Mouse (Mus musculus) midbrain, embryonic 14.5 days (tissue): ENCODE results near the gene Mrpl49. TPM values are rescaled to one million over a fixed set of nuclear protein-coding genes. Genes with fewer than 3 reads are reported as not detected.
A peak's percentile ranks its signal among the peaks of the same experiment; 100 is the strongest.

ENCODE experiments used
- microRNA-seq: library from miRNA; unstranded; fragments of <30 nt; microRNA quantifications from one replicate; pipeline ENCODE4, GENCODE M21; 2016
- polyA plus RNA-seq: library from polyadenylated mRNA; unstranded; fragments of >200 nt; fragmentation: Nextera tagmentation; extraction: Ambion mirVana; gene quantifications from 2 replicates; pipeline ENCODE4 v1.2.1, GENCODE M21; 2014

The Mrpl49 gene
- polyA plus RNA-seq, 1 experiment from 2014 or later, result 72.9 TPM

Small RNAs within 50 kb of the gene (microRNA-seq; reads per million reads assigned to microRNA genes)
- gene Mir6988, result 2.8 reads per million, percentile 19 among the genes with 10 or more reads in this experiment

Other genes starting within 250 kb of the Mrpl49 start
- 8.3 and 12.2 TPM in 2 replicates for gene Frmd8, start 182.5 kb downstream of the Mrpl49 start, polyA plus RNA-seq
- gene Slc25a45, start 180.0 kb downstream of the Mrpl49 start, polyA plus RNA-seq, result 0.73 and 1.2 TPM in 2 replicates
- 9.9 and 10.8 TPM in 2 replicates for gene Tigd3, start 163.6 kb downstream of the Mrpl49 start, polyA plus RNA-seq
- 96.6 and 108 TPM in 2 replicates for gene Dpf2, start 144.8 kb downstream of the Mrpl49 start, polyA plus RNA-seq
- gene Cdc42ep2, start 133.0 kb downstream of the Mrpl49 start, polyA plus RNA-seq, result 12.3 and 16.2 TPM in 2 replicates
- 17.6 and 23.4 TPM in 2 replicates for gene Pola2, start 93.6 kb downstream of the Mrpl49 start, polyA plus RNA-seq
- not detected in 2 replicates for gene Slc22a20, start 71.6 kb downstream of the Mrpl49 start, polyA plus RNA-seq
- gene Capn1, start 41.9 kb downstream of the Mrpl49 start, polyA plus RNA-seq, result 2.4 and 2.6 TPM in 2 replicates
- 28.8 and 33.6 TPM in 2 replicates for gene Syvn1, start 11.2 kb downstream of the Mrpl49 start, polyA plus RNA-seq
- 602 and 698 TPM in 2 replicates for gene Fau, start 59 bp upstream of the Mrpl49 start, polyA plus RNA-seq
- gene Znhit2, start 3.4 kb upstream of the Mrpl49 start, polyA plus RNA-seq, result 32.4 and 37.9 TPM in 2 replicates
- gene Tm7sf2, start 10.6 kb upstream of the Mrpl49 start, polyA plus RNA-seq, result 43.7 and 57.6 TPM in 2 replicates
- gene Vps51, start 19.4 kb upstream of the Mrpl49 start, polyA plus RNA-seq, result 86.1 and 86.7 TPM in 2 replicates
- not detected in 2 replicates for gene Tmem262, start 22.2 kb upstream of the Mrpl49 start, polyA plus RNA-seq
- gene Gm28374, start 24.5 kb upstream of the Mrpl49 start, polyA plus RNA-seq, result 0.92 and 1.6 TPM in 2 replicates
- 85.5 and 90.6 TPM in 2 replicates for gene Zfpl1, start 27.2 kb upstream of the Mrpl49 start, polyA plus RNA-seq
- 4.7 and 8.6 TPM in 2 replicates for gene Cdca5, start 27.2 kb upstream of the Mrpl49 start, polyA plus RNA-seq
- not detected in 2 replicates for gene AC131692.1, start 36.6 kb upstream of the Mrpl49 start, polyA plus RNA-seq
- 0.31 and 0.49 TPM in 2 replicates for gene Naaladl1, start 48.0 kb upstream of the Mrpl49 start, polyA plus RNA-seq
- 45.8 and 56.6 TPM in 2 replicates for gene Sac3d1, start 60.9 kb upstream of the Mrpl49 start, polyA plus RNA-seq
- gene Snx15, start 70.5 kb upstream of the Mrpl49 start, polyA plus RNA-seq, result 49.8 and 67.4 TPM in 2 replicates
- gene Batf2, start 83.2 kb upstream of the Mrpl49 start, polyA plus RNA-seq, result 0.25 TPM in 1 of 2 replicates, not detected in the other
- gene Arl2, start 83.8 kb upstream of the Mrpl49 start, polyA plus RNA-seq, result 104 and 145 TPM in 2 replicates
- gene Majin, start 126.6 kb upstream of the Mrpl49 start, polyA plus RNA-seq, result not detected in 2 replicates
- not detected in 2 replicates for gene Gpha2, start 168.6 kb upstream of the Mrpl49 start, polyA plus RNA-seq
- 117 and 142 TPM in 2 replicates for gene Ppp2r5b, start 178.1 kb upstream of the Mrpl49 start, polyA plus RNA-seq
- gene Atg2a, start 183.9 kb upstream of the Mrpl49 start, polyA plus RNA-seq, result 13.7 and 15.4 TPM in 2 replicates
- gene Ehd1, start 218.9 kb upstream of the Mrpl49 start, polyA plus RNA-seq, result 75.0 and 80.1 TPM in 2 replicates
- gene Cdc42bpg, start 248.7 kb upstream of the Mrpl49 start, polyA plus RNA-seq, result 0.43 and 1.3 TPM in 2 replicates